Mouse (Mus musculus) thymus, adult 2 months (tissue): ENCODE results near the gene Cd276. TPM values are rescaled to one million over a fixed set of nuclear protein-coding genes. Genes with fewer than 3 reads are reported as not detected.

Experiments used
- DNase-seq: peaks from one replicate; pipeline ENCODE4 v3.0.0; 2021
- H3K27ac ChIP-seq: fragments of 200-500 bp; 2 replicates; pipeline ENCODE4 v1.5.1; 2012; ENCODE audit warnings: low read length, control low read depth; ENCODE audit not compliant: control insufficient read depth, insufficient read depth
- H3K27me3 ChIP-seq: fragments of 200-500 bp; 2 replicates; pipeline ENCODE4 v1.6.1; 2012; ENCODE audit warnings: mild to moderate bottlenecking, low read length, moderate library complexity, mixed read lengths; ENCODE audit not compliant: control insufficient read depth, insufficient read depth
- H3K36me3 ChIP-seq: fragments of 200-500 bp; 2 replicates; pipeline ENCODE4 v1.6.1; 2012; ENCODE audit warnings: mild to moderate bottlenecking, low read length, moderate library complexity; ENCODE audit not compliant: control insufficient read depth, insufficient read depth
- H3K4me1 ChIP-seq: fragments of 200-500 bp; replicated peaks from 2 replicates; pipeline ENCODE4 v1.6.1; 2012; ENCODE audit warnings: low read length; ENCODE audit not compliant: control insufficient read depth, insufficient read depth
- H3K4me3 ChIP-seq: fragments of 200-500 bp; 2 replicates; pipeline ENCODE4 v1.5.1; 2012; ENCODE audit warnings: mild to moderate bottlenecking, low read length, control low read depth, moderate library complexity; ENCODE audit not compliant: control insufficient read depth, insufficient read depth
- CTCF ChIP-seq: fragments of 200-500 bp; IDR thresholded peaks from 2 replicates; pipeline ENCODE4 v1.5.1; 2012; ENCODE audit warnings: mild to moderate bottlenecking, control low read depth, low read length, moderate library complexity, borderline replicate concordance; ENCODE audit not compliant: control insufficient read depth, poor library complexity, insufficient read depth; ENCODE audit errors: extremely low read depth
- POLR2A ChIP-seq: fragments of 200-500 bp; IDR thresholded peaks from 2 replicates; pipeline ENCODE4 v1.6.1; 2012; ENCODE audit warnings: mild to moderate bottlenecking, low read length, control low read depth, moderate library complexity; ENCODE audit not compliant: control insufficient read depth, poor library complexity, insufficient read depth; ENCODE audit errors: extremely low read depth
- WGBS: fragments of 180-500 bp; shearing (Covaris S2); methylation state at CpG from one replicate; pipeline ENCODE4 v1.1.7; 2018; 5-methylcytosine and 5-hydroxymethylcytosine counted together
- polyA plus RNA-seq: library from polyadenylated mRNA; depleted of rRNA; stranded (reverse); fragments of >200 nt; gene quantifications from 2 replicates; pipeline ENCODE4 v1.2.3, GENCODE M21; 2012

Cd276 gene
- polyA plus RNA-seq, 1 experiment = 2.5 TPM

DNA sequence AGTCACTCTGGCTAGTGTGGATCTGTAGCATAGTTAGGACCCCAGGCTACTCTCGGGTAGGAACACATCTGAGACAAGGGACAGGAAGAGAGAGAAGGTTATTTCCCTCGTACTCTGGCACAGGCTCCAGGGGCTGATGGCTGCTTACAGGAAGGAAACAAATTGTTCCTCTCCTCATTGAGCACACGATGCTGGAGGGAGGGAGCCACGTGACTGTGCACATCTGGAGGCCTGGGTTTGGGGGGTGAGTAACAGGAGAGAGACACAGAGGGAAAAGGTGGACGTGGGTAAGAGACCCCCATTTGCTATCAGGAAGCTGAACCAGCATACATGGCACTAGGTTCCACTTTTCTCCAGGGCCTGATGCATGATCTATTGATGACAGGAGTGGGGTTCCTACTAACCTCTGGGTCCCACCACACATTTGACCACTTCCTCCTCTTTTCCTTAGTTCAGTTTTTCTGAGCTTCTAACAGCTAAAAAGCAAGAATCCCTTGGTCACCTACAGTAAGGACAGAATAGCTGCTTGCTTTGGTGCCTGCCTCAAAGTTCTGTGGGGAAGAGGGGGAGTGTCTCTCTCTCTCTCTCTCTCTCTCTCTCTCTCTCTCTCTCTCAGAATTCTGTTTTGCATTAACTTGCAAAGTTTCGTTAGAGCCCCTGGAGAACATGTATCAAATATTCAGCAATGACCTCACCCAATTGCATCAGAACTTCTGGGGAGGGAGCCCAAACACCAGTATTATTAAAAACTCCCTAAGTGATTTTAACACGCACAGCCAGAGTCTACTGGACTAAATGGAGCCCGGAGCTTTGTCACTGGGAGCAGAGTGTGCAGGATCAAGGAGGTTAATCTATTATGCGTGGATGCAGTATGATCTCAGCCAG, 37.1 kb downstream of the Cd276 start:
- H3K4me3 ChIP-seq = no peak overlapping the region
- H3K27ac ChIP-seq = no peak overlapping the region
- 23% methylated on average over 9 of the region's 9 CpGs for WGBS
- H3K27me3 ChIP-seq = no peaks in the 10 kb centered on the region
- DNase-seq = no peak
- no peaks in the 10 kb centered on the region for H3K36me3 ChIP-seq
- H3K4me1 ChIP-seq = peaks cover 15% of the 10 kb centered on the region
- TF ChIP-seq POLR2A (no peak), CTCF (no peak)

DNA sequence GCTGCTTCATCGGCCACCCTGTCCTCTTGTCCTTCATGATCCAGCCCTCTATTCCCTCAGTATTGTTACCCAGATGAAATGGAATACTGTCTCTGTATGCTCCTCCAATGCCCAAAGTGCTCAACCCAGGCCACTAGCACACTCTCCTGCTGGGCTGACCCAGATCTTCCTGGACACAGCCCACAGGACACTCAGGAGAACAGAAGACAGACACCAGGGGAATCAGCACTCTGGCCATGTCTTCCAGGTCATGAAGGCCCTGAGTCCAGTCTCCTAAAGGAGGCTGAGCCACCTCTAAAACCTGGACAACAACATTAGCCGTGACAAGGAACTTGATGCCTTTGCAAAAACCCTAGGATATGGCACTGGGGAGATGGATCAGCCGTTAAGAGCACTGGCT, 38.8 kb downstream of the Cd276 start:
- DNase-seq = no peak
- 91% methylated on average over 3 of the region's 3 CpGs for WGBS
- no peak for TF ChIP-seq POLR2A
- no peak for TF ChIP-seq CTCF
- Histone ChIP-seq H3K27ac (no peak overlapping the region), H3K36me3 (no peaks in the 10 kb centered on the region), H3K4me3 (no peak overlapping the region), H3K4me1 (peaks cover 11% of the 10 kb centered on the region), H3K27me3 (no peaks in the 10 kb centered on the region)

DNA sequence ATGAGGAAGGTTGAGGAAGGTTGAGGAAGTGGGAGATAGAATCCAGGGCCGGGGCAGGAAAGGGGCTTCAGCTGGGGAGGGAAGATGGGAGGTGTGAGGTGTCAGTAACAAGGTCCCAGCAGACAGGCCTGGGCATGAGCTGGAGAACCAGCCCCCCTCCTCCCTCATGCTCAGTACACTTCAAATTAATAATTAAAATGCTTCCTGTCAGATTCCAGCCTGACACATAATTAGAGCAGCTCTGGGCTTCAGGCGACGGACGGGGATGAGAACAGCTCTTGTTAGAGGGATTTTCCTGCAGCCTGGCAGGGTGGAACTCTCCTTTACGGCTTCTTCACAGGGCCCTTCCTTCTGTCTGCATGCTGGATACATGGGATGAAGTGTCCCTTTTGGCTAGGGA, 41.5 kb downstream of the Cd276 start:
- H3K36me3 ChIP-seq = no peaks in the 10 kb centered on the region
- no peak overlapping the region for H3K4me3 ChIP-seq
- no peak overlapping the region for H3K27ac ChIP-seq
- peaks cover 10% of the 10 kb centered on the region for H3K4me1 ChIP-seq
- TF ChIP-seq POLR2A (no peak), CTCF (no peak)
- DNase-seq = no peak
- no peaks in the 10 kb centered on the region for H3K27me3 ChIP-seq
- WGBS = 81% methylated on average over 5 of the region's 5 CpGs

DNA sequence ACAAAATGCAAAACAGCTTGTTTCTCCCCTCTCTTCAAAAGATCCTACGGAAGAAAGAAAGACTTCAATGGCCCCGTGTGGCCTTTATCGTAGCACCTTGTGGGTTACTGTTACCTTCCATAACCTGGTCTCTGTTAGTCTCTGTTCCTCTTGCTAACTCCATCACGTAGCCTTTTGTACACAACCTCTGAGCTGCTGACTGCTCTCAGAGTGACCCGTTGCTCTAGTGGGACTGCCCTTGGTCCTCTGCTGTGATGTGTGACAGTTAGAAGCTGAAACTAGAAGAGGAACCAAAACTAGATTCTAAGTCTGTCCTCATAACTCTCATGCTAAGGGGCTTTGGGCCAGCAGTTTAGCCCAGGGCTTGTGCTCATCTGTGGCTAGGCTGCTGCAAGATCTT, 44.8 kb downstream of the Cd276 start:
- no peaks in the 10 kb centered on the region for H3K27me3 ChIP-seq
- H3K27ac ChIP-seq = no peak overlapping the region
- no peaks in the 10 kb centered on the region for H3K36me3 ChIP-seq
- no peak overlapping the region for H3K4me3 ChIP-seq
- DNase-seq = no peak
- TF ChIP-seq POLR2A = no peak
- no peak for TF ChIP-seq CTCF
- WGBS = 82% methylated on average over 5 of the region's 5 CpGs
- peaks cover 19% of the 10 kb centered on the region for H3K4me1 ChIP-seq

DNA sequence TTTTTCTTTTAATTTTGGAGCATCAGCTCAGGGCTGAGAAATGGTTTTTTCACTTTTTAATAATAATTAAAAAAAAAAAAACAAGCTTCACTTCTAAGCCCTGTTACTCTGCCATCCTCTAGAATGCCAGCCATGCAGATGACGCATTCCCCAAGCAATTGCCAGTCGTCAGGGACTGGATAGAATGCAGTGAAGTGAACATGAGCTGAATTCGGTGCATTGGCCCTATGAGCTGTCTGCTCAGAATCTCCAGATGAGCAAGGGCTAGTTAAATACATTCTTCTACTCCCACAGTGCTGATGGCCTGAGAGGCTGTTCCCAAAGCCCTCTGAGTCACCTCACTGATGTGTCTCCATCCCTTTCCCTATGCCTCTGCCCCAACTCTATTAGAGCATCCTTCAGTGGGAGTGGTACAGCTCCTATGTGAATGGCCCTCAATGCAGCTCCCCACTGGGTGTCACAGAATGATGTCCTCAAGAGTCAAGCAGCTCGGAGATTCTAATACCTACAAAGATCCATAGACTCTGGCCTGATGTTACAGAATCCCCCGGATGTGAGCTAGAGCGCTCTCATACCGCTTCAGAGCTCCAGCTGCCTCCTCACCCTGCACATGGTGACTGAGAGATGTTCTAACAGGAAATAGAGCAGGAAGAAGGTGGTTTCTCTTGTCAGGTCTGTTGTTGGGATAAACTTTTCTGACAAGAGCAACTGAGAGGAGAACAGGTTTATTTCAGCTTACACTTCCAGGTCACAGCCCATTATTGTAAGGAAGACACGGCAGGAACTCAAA, 47.8 kb downstream of the Cd276 start:
- TF ChIP-seq CTCF (no peak), POLR2A (no peak)
- WGBS = 36% methylated on average over 8 of the region's 8 CpGs
- H3K27me3 ChIP-seq = no peaks in the 10 kb centered on the region
- H3K4me3 ChIP-seq = no peak overlapping the region
- H3K27ac ChIP-seq = peak overlapping the region; percentile 85
- peaks cover 15% of the 10 kb centered on the region for H3K4me1 ChIP-seq
- peak; percentile 46 for DNase-seq
- H3K36me3 ChIP-seq = no peaks in the 10 kb centered on the region

DNA sequence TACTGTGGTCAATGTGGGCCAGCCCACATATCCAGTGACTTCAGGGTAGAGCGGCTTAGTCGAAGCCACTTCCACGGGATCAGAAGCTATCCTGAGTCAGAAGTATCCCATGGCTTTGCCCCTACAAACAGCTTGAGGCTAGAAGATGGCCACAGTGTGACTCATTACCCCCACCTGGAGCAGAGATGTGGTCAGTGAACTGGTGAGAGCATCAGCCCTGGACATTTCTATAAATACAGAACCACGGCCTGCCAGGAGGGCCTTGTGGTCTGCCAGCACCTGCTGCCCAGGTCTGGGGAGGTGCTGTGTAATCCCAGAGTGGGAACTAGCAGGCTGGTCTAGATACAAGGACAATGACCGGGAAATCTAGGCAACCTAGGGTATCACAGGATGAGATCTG, 54.3 kb downstream of the Cd276 start:
- no peak overlapping the region for H3K4me3 ChIP-seq
- no peaks in the 10 kb centered on the region for H3K27me3 ChIP-seq
- no peak for TF ChIP-seq CTCF
- TF ChIP-seq POLR2A = no peak
- no peak for DNase-seq
- 88% methylated on average over 5 of the region's 5 CpGs for WGBS
- no peaks in the 10 kb centered on the region for H3K4me1 ChIP-seq
- H3K27ac ChIP-seq = no peak overlapping the region
- no peaks in the 10 kb centered on the region for H3K36me3 ChIP-seq
